Mouse (Mus musculus) hindbrain, embryonic 13.5 days (tissue): ENCODE results near the gene Oog2. TPM values are rescaled to one million over a fixed set of nuclear protein-coding genes. Genes with fewer than 3 reads are reported as not detected.
"Not testable (repeated sequence)": the region's sequence is repeated elsewhere in the genome, so short reads cannot be mapped to it uniquely, and the experiment has no call there.

Source experiments
- ATAC-seq: fragments of 200-750 bp; cut with Nextera tagmentation; 2 replicates; pipeline ENCODE4 v1.8.0; 2017; ENCODE audit warnings: moderate TSS enrichment; ENCODE audit not compliant: low FRiP score
- H3K27ac ChIP-seq: fragments of 300-500 bp; sonication (generic); 2 replicates; pipeline ENCODE4 v1.5.1; 2015; ENCODE audit warnings: inconsistent platforms, mild to moderate bottlenecking, moderate library complexity
- H3K27me3 ChIP-seq: fragments of 300-500 bp; sonication (generic); 2 replicates; pipeline ENCODE4 v1.6.1; 2015; ENCODE audit warnings: mild to moderate bottlenecking, inconsistent platforms
- H3K36me3 ChIP-seq: fragments of 300-500 bp; sonication (generic); 2 replicates; pipeline ENCODE4 v1.6.1; 2015; ENCODE audit warnings: mild to moderate bottlenecking, inconsistent platforms
- H3K4me1 ChIP-seq: fragments of 300-500 bp; sonication (generic); replicated peaks from 2 replicates; pipeline ENCODE4 v1.6.1; 2015; ENCODE audit warnings: inconsistent platforms
- H3K4me2 ChIP-seq: fragments of 300-500 bp; sonication (generic); 2 replicates; pipeline ENCODE4 v1.6.1; 2015; ENCODE audit warnings: inconsistent platforms, mild to moderate bottlenecking, moderate library complexity
- H3K4me3 ChIP-seq: fragments of 300-500 bp; sonication (generic); 2 replicates; pipeline ENCODE4 v1.5.1; 2015; ENCODE audit warnings: mild to moderate bottlenecking, inconsistent platforms
- H3K9ac ChIP-seq: fragments of 300-500 bp; sonication (generic); 2 replicates; pipeline ENCODE4 v1.6.1; 2015; ENCODE audit warnings: mild to moderate bottlenecking, inconsistent platforms
- H3K9me3 ChIP-seq: fragments of 300-500 bp; sonication (generic); 2 replicates; pipeline ENCODE4 v1.6.1; 2016; ENCODE audit warnings: inconsistent platforms
- WGBS: fragments of 180-500 bp; shearing (Covaris S2); methylation state at CpG from one replicate; pipeline ENCODE4 v1.1.7; 2015; 5-methylcytosine and 5-hydroxymethylcytosine counted together
- polyA plus RNA-seq: library from polyadenylated mRNA; unstranded; fragments of >200 nt; fragmentation: Nextera tagmentation; extraction: Ambion mirVana; gene quantifications from 2 replicates; pipeline ENCODE4 v1.2.1, GENCODE M21; 2015

Gene Oog2
- polyA plus RNA-seq = not detected in 2 replicates

DNA sequence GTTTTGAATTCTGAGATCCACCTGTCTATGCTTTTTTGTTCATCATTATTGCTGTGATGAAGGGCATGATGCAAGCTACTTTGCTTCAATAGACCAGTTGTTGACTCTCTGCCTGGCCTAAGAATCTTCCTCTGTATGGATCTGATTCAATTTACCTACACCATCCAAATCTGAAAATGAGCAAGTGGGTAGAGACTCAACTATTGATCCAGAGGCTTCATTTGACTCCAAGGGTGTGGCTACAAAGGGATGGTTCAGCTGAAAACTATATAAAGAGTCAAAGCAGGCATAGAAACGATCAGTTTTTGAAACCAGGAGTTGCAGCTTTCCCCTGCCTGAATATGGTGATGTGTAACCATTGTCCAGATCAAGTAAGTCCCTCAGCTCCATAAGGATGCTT, at the start of gene Oog2:
Gene Oog2, plus strand, starts transcription at position 301 of the 400 bp plus-strand sequence.
- ATAC-seq = no peak
- 50% methylated on average over 1 of the region's 1 CpGs for WGBS

GRCm38 (mm10) chr4:144162563-144162962, 28.0 kb upstream of the Oog2 start, which contains the start of gene Oog3:
Gene Oog3 (minus strand): TSS chr4:144162663.
- Histone ChIP-seq H3K27me3 (no peaks in the 10 kb centered on the region), H3K27ac (no peak within 1 kb of the TSS), H3K9ac (no peak within 1 kb of the TSS), H3K36me3 (no peaks in the 10 kb centered on the region), H3K9me3 (peaks cover 72% of the 10 kb centered on the region), H3K4me2 (no peak within 1 kb of the TSS), H3K4me3 (no peak within 1 kb of the TSS), H3K4me1 (no peaks in the 10 kb centered on the region)
- 87% methylated on average over 1 of the region's 1 CpGs for WGBS
- ATAC-seq = no peak

More for the DNA sequence above, at the start of gene Oog2:
- Histone ChIP-seq H3K4me3 (no peak within 1 kb of the TSS), H3K27ac (no peak within 1 kb of the TSS), H3K9me3 (peaks cover 40% of the 10 kb centered on the region), H3K4me1 (no peaks in the 10 kb centered on the region), H3K36me3 (no peaks in the 10 kb centered on the region), H3K4me2 (no peak within 1 kb of the TSS), H3K27me3 (no peaks in the 10 kb centered on the region), H3K9ac (no peak within 1 kb of the TSS)

DNA sequence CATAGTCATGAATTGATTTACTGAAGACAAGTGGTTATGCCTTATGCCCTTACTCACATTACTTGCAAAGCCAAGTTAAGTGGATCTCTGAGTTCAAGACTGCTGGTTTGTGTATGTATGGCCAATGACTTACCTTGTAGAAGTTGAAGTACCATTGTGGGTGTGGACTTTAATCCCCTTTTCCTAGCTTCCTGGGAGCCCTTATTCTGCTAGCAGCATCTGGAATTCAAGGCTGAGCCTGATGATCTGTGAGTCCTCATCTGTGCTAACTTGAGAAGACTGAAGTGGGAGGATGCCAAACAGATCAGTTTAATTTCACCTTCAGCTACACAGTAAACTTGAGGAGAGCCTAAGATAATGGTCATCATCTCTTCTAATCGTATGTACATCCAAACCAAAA, 22.7 kb downstream of the Oog2 start, which contains the start of gene C87977:
Gene C87977, minus strand, starts transcription at position 101 of the 400 bp plus-strand sequence.
- not testable (repeated sequence) for H3K36me3 ChIP-seq, H3K4me3 ChIP-seq, H3K4me1 ChIP-seq, H3K27ac ChIP-seq, ATAC-seq, H3K4me2 ChIP-seq, H3K27me3 ChIP-seq, H3K9ac ChIP-seq
- peaks cover 23% of the 10 kb centered on the region; the same call in 1 of the 2 replicates for H3K9me3 ChIP-seq
- 92% methylated on average over 1 of the region's 1 CpGs for WGBS

Other genes starting within 250 kb of the Oog2 start
- gene Pramef25, start 239.7 kb upstream of the Oog2 start, polyA plus RNA-seq = not detected in 2 replicates
- not detected in 2 replicates for gene Gm13101, start 223.8 kb upstream of the Oog2 start, polyA plus RNA-seq
- not detected in 2 replicates for gene Pramef17, start 196.3 kb upstream of the Oog2 start, polyA plus RNA-seq
- gene Pramel4, start 131.6 kb upstream of the Oog2 start, polyA plus RNA-seq = not detected in 2 replicates
- gene Gm13102, start 84.2 kb upstream of the Oog2 start, polyA plus RNA-seq = not detected in 2 replicates
- not detected in 2 replicates for gene Oog3, start 28.1 kb upstream of the Oog2 start, polyA plus RNA-seq
- not detected in 2 replicates for gene C87977, start 22.6 kb downstream of the Oog2 start, polyA plus RNA-seq
- gene Pramel5, start 89.8 kb downstream of the Oog2 start, polyA plus RNA-seq = not detected in 2 replicates
- not detected in 2 replicates for gene Gm13128, start 139.5 kb downstream of the Oog2 start, polyA plus RNA-seq
- not detected in 2 replicates for gene Gm13119, start 167.2 kb downstream of the Oog2 start, polyA plus RNA-seq
- gene Pramef20, start 187.2 kb downstream of the Oog2 start, polyA plus RNA-seq = not detected in 2 replicates
- gene Pramef12, start 217.7 kb downstream of the Oog2 start, polyA plus RNA-seq = not detected in 2 replicates
- not detected in 2 replicates for gene 1700012P22Rik, start 248.1 kb downstream of the Oog2 start, polyA plus RNA-seq